Mouse (Mus musculus) heart, adult 2 months (tissue): Measurements from ENCODE around the gene Slc5a7. TPM values are rescaled to one million over a fixed set of nuclear protein-coding genes. Genes with fewer than 3 reads are reported as not detected.

Source experiments
- DNase-seq, 2 experiments: peaks; one replicate each; pipeline ENCODE4 v3.0.0; 2021
- H3K27ac ChIP-seq: fragments of 200-600 bp; 2 replicates; pipeline ENCODE4 v1.8.1; 2022
- H3K27me3 ChIP-seq: fragments of 200-500 bp; 2 replicates; pipeline ENCODE4 v1.6.1; 2012; ENCODE audit warnings: mild to moderate bottlenecking, low read length, inconsistent platforms, mixed read lengths; ENCODE audit not compliant: control insufficient read depth, insufficient read depth
- H3K36me3 ChIP-seq: fragments of 200-500 bp; 2 replicates; pipeline ENCODE4 v1.6.1; 2012; ENCODE audit warnings: low read length, inconsistent platforms; ENCODE audit not compliant: control insufficient read depth, insufficient read depth
- H3K4me1 ChIP-seq: fragments of 200-500 bp; 2 replicates; pipeline ENCODE4 v1.6.1; 2011; ENCODE audit warnings: low read length; ENCODE audit not compliant: control insufficient read depth, insufficient read depth
- H3K4me3 ChIP-seq: fragments of 200-600 bp; 2 replicates; pipeline ENCODE4 v1.8.1; 2022
- H3K79me2 ChIP-seq: fragments of 200-500 bp; replicated peaks from 2 replicates; pipeline ENCODE4 v1.6.1; 2012; ENCODE audit warnings: mild to moderate bottlenecking, inconsistent platforms, low read length, moderate library complexity, mixed read lengths; ENCODE audit not compliant: control insufficient read depth, insufficient read depth
- H3K9ac ChIP-seq: fragments of 200-500 bp; 2 replicates; pipeline ENCODE4 v1.6.1; 2012; ENCODE audit warnings: low read depth, mild to moderate bottlenecking, control low read depth, inconsistent platforms, low read length, mixed read lengths
- CTCF ChIP-seq: fragments of 200-600 bp; IDR thresholded peaks from 2 replicates; pipeline ENCODE4 v1.8.1; 2022; ENCODE audit warnings: antibody characterized with exemption, mild to moderate bottlenecking, moderate library complexity
- EP300 ChIP-seq: fragments of 200-500 bp; IDR thresholded peaks from 2 replicates; pipeline ENCODE4 v1.6.1; 2011; ENCODE audit warnings: low read depth, low read length, control low read depth; ENCODE audit not compliant: insufficient read depth
- POLR2A ChIP-seq: fragments of 200-500 bp; IDR thresholded peaks from 2 replicates; pipeline ENCODE4 v1.6.1; 2011; ENCODE audit warnings: mild to moderate bottlenecking, low read depth, low read length, control low read depth; ENCODE audit not compliant: insufficient read depth
- WGBS: fragments of 180-500 bp; shearing (Covaris S2); methylation state at CpG from one replicate; pipeline ENCODE4 v1.1.7; 2018; 5-methylcytosine and 5-hydroxymethylcytosine counted together
- intact Hi-C: fragments of 180-260 bp; cut with DNase I; formaldehyde crosslinking; loops from one replicate; pipeline ENCODE4 v1.15.1; 2025
- polyA plus RNA-seq: library from polyadenylated mRNA; depleted of rRNA; stranded (reverse); fragments of >200 nt; gene quantifications from 2 replicates; pipeline ENCODE4 v1.2.3, GENCODE M21; 2012
- total RNA-seq, 2 experiments: library from RNA; stranded (reverse); gene quantifications; 2 replicates each; pipeline ENCODE4 v1.2.3; 2021

Gene Slc5a7
- total and polyA plus RNA-seq, 3 experiments, result 0.29 to 0.34 TPM; not detected in 1

GRCm38 (mm10) chr17:54239435-54239834, 59.4 kb downstream of the Slc5a7 start:
- H3K27me3 ChIP-seq, result no peaks in the 10 kb centered on the region
- no peak overlapping the region for H3K4me3 ChIP-seq
- no peak for TF ChIP-seq EP300
- TF ChIP-seq CTCF, result no peak
- TF ChIP-seq POLR2A, result no peak
- 36% methylated on average over 8 of the region's 8 CpGs for WGBS
- H3K4me1 ChIP-seq, result no peaks in the 10 kb centered on the region
- no peak overlapping the region for H3K9ac ChIP-seq
- no peaks in the 10 kb centered on the region for H3K79me2 ChIP-seq
- no peak overlapping the region for H3K27ac ChIP-seq
- intact Hi-C loops, result no loop called here
- DNase-seq, result no peak
- H3K36me3 ChIP-seq, result no peaks in the 10 kb centered on the region
